Mouse (Mus musculus) megakaryocyte, adult 5-6 weeks (primary cell): ENCODE measurements around the gene Mab21l3. TPM values are rescaled to one million over a fixed set of nuclear protein-coding genes. Genes with fewer than 3 reads are reported as not detected.

Source experiments
- ATAC-seq: 2 replicates; pipeline ENCODE4 v1.8.0; 2016; ENCODE audit warnings: mild to moderate bottlenecking, inconsistent platforms; ENCODE audit not compliant: poor library complexity, severe bottlenecking
- total RNA-seq, 2 experiments: library from RNA; stranded (forward) in 1 of 2; stranded (reverse) in 1 of 2; fragments of 153-499, 151-499 nt in 1 of 2; fragments of 221-1000, 200-1000 nt in 1 of 2; gene quantifications; 2 replicates each; pipeline versions ENCODE4 v1.2.3 to v1.2.4; 2015 to 2017

The Mab21l3 gene
- total RNA-seq (2015) (not detected in 2 replicates), total RNA-seq (2017) (not detected in 2 replicates)

- ATAC-seq, result no peak
These were observed at the start of gene Mab21l3 for GRCm38 (mm10) chr3:101848816-101849215. TSS of gene Mab21l3 (minus strand) at chr3:101848959.

GRCm38 (mm10) chr3:101897377-101897974, 48.7 kb upstream of the Mab21l3 start:
- ATAC-seq, result no peak

DNA sequence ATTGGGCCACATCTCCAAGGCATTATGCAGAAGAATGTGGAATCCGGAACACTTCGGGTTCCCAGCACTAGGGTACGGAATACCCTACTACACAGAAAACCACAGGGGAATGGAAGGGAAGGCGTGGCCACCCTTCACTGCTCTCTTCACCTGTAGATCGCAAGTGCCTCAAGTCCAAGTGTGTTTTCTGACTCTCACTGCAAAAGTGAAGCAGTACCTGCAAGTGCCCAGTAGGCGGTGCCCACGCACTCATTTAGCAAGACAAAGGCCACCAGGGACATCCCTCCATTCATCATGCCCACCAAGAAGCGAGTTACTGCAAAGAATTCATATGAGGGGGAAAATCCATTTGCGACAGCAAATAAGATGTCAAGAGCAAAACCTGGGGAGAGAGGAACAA, 48.1 kb upstream of the Mab21l3 start:
- peak; percentile 79 for ATAC-seq

- ATAC-seq, result no peak
These were observed 46.7 kb upstream of the Mab21l3 start for GRCm38 (mm10) chr3:101895376-101895910.

GRCm38 (mm10) chr3:101885591-101885990, 36.8 kb upstream of the Mab21l3 start:
- no peak for ATAC-seq

- no peak for ATAC-seq
These were observed 36.3 kb upstream of the Mab21l3 start for GRCm38 (mm10) chr3:101885041-101885440.

GRCm38 (mm10) chr3:101883902-101884301, 35.1 kb upstream of the Mab21l3 start:
- no peak for ATAC-seq

DNA sequence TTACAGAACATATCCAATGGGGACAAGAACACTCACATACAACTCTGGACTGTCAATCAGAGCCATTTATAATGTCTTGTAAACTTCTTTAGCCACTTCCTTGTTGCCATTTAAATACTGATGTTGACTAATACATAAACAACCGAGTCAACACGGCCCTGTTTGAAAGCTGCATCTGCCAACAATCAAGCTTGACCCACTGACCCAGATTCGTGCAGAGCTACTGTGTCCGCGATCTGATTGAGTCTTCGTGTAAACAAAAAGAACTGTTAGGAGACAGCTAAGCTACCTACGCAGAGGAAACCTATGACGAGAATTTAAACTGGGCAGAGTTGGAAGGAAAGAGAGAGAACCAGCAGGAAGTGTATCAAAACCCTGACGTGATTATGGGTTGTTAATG, 33.0 kb upstream of the Mab21l3 start:
- ATAC-seq, result no peak

DNA sequence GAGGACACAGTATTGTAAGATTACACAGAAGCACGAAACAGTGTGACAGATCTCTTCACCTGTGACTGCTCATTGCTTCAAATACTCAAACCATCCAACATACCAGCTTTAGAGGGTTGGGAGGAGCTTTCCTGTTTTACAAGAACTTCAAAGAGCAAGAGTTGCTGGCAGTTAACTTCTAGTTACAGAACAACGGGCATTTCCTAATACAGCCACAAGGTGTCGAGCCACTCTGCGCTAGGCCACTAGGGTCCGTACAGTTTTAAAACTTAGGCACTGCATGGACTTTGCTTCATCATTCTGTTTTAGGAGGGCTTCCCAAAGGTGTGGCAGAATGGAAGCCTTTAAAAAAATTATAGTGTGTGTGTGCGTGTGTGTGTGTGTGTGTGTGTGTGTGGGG, 32.1 kb upstream of the Mab21l3 start:
- no peak for ATAC-seq

- no peak for ATAC-seq
These were observed 29.4 kb upstream of the Mab21l3 start for GRCm38 (mm10) chr3:101878136-101878535.

GRCm38 (mm10) chr3:101876459-101877285, 27.9 kb upstream of the Mab21l3 start:
- no peak for ATAC-seq

GRCm38 (mm10) chr3:101875258-101875920, 26.6 kb upstream of the Mab21l3 start:
- ATAC-seq, result no peak

DNA sequence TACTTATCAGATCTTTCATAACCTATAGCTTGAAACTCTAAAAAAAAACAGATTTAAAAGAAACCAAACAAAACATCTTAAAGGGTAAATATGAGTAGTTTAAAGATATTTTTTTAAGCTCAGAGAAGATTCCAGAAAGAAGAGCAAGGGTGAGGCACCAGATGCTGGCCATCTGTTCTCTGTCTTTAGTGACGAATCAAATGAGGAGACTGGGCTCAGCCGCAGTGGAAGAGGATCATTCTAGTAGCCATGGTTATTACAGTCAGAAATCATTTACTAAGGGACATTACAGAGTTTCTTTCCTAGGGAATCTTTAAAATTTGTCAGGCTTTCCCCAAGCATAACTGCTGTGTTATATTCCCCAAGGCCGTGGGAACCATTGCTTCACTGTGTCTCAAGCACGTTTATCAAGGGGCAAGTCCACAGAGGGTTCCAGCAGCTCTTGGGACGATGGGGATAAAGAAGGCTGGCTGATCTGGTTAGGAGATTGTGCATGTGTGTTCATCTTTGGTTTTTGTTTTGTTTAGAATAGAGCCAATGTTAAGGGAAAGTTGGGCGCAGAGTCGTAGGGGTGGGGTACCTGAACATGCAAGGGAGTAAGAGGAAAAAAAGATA, 24.4 kb upstream of the Mab21l3 start:
- ATAC-seq, result no peak

DNA sequence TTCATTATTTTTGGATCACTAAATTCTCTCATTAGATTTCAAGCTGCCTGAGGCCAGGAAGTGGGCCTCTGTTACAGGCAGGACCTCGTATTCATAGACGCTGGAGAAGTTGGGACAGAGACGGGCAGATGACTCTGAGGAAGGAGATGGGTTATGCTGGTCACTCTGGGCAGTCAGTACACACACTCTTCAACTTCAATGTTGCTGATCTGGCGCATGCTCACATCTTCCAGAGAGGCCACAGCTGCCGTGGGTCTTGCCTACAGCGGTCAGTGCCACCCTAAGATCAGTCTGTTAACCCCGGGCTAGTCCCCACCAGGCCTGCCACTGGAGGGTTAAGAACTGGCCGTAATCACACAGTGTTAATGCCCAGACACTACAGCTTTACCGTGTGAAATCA, 23.2 kb upstream of the Mab21l3 start:
- ATAC-seq, result no peak

DNA sequence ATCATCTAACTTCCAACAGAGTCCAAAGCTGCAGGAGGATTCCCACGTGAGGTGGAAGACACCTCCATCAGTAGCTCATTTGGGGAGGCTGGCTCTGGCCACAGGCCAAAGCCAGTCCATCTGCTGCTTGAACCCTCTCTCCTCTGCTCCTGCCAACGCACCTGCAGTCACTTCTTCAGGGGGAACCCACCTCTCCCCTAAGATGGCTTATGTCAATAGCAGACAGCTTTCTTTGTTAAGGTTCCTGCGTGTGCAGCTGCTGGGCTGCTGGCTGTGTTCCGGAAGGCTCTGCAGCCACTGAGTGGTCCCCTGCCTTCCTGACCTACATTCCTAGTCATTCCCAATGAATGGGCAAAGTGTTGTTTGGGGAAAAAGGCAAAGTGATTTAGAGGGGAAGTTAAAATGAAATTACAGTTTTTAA, 18.3 kb upstream of the Mab21l3 start:
- no peak for ATAC-seq

GRCm38 (mm10) chr3:101861856-101862255, 13.1 kb upstream of the Mab21l3 start:
- ATAC-seq, result no peak

- ATAC-seq, result no peak
These were observed 11.4 kb upstream of the Mab21l3 start for GRCm38 (mm10) chr3:101860151-101860550.

DNA sequence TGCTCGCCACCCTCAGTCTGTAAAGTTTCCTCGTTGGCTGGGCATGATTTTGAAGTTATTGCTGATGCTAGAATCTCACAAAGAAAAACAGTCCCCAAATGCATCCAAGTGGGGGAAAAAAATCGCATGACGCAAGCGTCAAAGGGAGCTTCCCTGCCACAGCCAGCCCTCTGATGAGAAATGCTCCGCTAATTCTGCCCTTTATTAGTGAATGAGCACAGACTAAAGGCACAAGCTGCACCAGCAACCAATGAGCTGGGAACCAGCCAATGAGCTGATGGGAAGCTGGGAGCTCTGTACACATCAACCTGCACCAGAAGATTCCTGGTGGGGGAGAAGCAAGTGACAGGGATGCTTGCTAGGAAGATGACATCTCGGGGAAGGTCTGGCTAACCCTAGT, 11.0 kb upstream of the Mab21l3 start:
- no peak for ATAC-seq

DNA sequence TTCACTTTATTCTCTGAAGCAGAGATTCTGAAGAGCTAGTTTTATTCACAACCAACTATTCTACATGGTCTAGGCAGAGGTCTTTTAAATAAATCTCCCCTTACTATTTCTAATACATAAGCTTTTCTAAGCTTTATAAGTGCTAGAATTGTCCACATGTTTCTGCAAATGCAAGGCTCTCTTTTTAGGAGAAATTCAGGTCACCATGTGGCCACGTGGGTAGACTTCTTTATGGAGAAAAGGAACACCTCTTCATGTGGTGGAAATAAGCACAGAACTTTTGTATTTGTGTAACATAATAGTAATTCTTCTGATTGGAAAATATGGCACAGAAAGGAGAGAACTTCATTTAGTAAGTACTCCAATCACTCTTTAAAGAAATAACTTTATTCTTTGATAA, 5.3 kb upstream of the Mab21l3 start:
- ATAC-seq, result no peak

GRCm38 (mm10) chr3:101851363-101851762, 2.6 kb upstream of the Mab21l3 start:
- ATAC-seq, result no peak

DNA sequence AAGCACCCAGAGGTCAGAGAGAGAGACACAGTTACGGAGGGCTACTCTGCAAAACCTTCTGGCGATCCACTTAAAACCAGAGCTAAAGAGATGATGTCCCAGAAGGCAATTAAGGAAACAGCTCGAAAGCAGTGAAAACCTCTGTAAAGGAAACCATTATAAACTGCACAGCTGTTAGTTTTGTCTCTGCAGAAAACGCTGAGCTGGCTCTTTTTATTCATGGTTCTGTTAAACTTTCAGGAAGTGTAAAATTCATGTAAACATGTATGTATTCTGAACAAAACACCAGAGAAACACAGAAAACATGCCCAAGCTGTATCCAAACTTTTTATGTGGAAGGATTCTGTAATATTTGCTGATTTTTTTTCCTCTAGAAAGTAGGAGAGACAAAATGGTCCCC, 2.7 kb downstream of the Mab21l3 start:
- no peak for ATAC-seq
